Mouse (Mus musculus) spleen, postnatal 4 days (tissue): ENCODE results near the gene Glrx5.

Source experiments
- DNase-seq, 2 experiments: peaks; one replicate each; pipeline ENCODE4 v3.0.0; 2022; ENCODE audit warnings: low spot score in 2 of 2

Gene Glrx5

GRCm38 (mm10) chr12:105032147-105032831 lies at the start of gene Glrx5:
Glrx5 (plus strand) TSS chr12:105032688.
- peak; percentile 97 to 98 for DNase-seq

GRCm38 (mm10) chr12:104983476-104983875 lies 49.0 kb upstream of the Glrx5 start:
- no peak for DNase-seq

GRCm38 (mm10) chr12:104985088-104985487 lies 47.4 kb upstream of the Glrx5 start:
- DNase-seq = peak; percentile 37 to 75

- no peak for DNase-seq
Measured at GRCm38 (mm10) chr12:104986001-104986400, 46.5 kb upstream of the Glrx5 start.

GRCm38 (mm10) chr12:104986781-104987180 lies 45.7 kb upstream of the Glrx5 start:
- DNase-seq = no peak

- DNase-seq = no peak
Measured at GRCm38 (mm10) chr12:104987936-104988335, 44.6 kb upstream of the Glrx5 start.

- peak; percentile 62 to 71 for DNase-seq
Measured at GRCm38 (mm10) chr12:104990741-104991454, 41.6 kb upstream of the Glrx5 start.

- no peak for DNase-seq
Measured at GRCm38 (mm10) chr12:104992123-104992741, 40.3 kb upstream of the Glrx5 start.

- no peak for DNase-seq
Measured at GRCm38 (mm10) chr12:104992838-104993237, 39.6 kb upstream of the Glrx5 start.

- no peak for DNase-seq
Measured at GRCm38 (mm10) chr12:104995259-104995876, 37.1 kb upstream of the Glrx5 start.

GRCm38 (mm10) chr12:104996012-104996728 lies 36.3 kb upstream of the Glrx5 start:
- DNase-seq = no peak

GRCm38 (mm10) chr12:104997159-104997558 lies 35.3 kb upstream of the Glrx5 start:
- DNase-seq = no peak

GRCm38 (mm10) chr12:104997641-104998293 lies 34.7 kb upstream of the Glrx5 start:
- no peak for DNase-seq

GRCm38 (mm10) chr12:104998541-104998940 lies 33.9 kb upstream of the Glrx5 start:
- DNase-seq = no peak

- DNase-seq = no peak
Measured at GRCm38 (mm10) chr12:104999171-104999570, 33.3 kb upstream of the Glrx5 start.

- DNase-seq = no peak
Measured at GRCm38 (mm10) chr12:105000487-105001283, 31.8 kb upstream of the Glrx5 start.

GRCm38 (mm10) chr12:105001317-105001716 lies 31.2 kb upstream of the Glrx5 start:
- DNase-seq = no peak

- DNase-seq = no peak
Measured at GRCm38 (mm10) chr12:105002340-105003132, 30.0 kb upstream of the Glrx5 start.

GRCm38 (mm10) chr12:105003158-105003557 lies 29.3 kb upstream of the Glrx5 start:
- no peak for DNase-seq
